Mouse (Mus musculus) left cerebral cortex, adult 9 months (tissue): ENCODE measurements around the gene Olfr877.
A peak's percentile ranks its signal among the peaks of the same experiment; 100 is the strongest.

ENCODE experiments used
- DNase-seq, 2 experiments: peaks; one replicate each; pipeline ENCODE4 v3.0.0; 2022; ENCODE audit warnings: low spot score in 2 of 2

Olfr877 gene

DNA sequence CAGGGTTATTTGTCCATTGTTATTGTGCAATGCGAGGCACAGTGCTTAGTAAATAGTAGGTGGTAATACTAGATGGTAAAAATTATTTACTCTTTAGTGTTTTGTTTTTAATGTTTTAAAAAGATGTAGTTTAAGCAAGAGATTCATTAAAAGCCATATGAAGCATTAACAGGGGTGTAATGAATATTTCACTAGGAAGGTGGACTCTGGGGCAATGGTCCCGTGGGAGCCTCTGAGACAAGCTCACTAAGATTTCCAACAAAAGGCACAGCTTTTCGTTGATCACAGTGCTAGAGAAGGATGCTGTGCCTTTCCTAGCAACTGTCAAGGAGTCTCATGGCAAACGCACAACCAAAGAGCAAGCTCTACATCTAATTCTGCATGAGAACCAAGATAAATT, at the start of gene Olfr877:
Gene Olfr877 (plus strand): TSS at position 301 of the 400 bp plus-strand sequence.
- DNase-seq = no peak

DNA sequence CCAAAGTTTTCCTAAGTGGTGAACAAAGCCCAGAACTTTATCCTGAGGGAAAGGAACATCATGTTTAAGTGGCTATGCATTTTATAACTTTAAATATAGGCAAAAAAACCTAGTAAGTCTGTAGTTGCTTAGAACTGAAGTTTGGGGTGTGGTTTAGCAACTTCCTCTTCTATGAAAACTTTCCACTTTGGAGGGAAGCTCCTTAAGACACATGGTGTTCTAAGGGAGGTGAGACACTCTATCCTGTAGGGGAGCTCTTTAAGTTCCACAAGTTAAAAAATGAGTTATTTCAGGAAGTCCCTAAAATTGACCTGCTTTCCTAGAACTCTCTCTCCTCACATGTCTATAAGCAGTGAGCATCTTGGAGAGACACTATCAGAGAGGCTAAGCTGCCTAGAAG, 46.8 kb upstream of the Olfr877 start:
- DNase-seq = no peak

DNA sequence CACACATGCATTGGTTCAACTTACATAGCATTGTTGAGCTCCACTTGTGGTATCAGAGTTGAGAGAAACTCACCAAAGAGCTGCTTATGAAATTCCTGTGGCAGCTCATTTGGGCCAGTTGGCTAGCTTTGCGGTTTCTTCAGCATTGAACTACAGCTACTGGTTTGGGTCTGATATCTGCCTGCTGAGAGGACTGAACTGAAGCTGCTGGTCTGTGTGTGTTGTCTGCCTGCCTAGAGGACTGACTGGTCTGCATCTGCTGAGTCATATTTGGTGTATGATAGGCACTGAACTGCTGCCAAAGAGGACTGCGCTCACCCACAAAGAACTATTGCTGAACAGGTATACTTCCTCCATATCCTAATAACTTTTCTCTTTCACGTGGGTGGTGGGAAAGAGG, 45.6 kb upstream of the Olfr877 start:
- no peak for DNase-seq

DNA sequence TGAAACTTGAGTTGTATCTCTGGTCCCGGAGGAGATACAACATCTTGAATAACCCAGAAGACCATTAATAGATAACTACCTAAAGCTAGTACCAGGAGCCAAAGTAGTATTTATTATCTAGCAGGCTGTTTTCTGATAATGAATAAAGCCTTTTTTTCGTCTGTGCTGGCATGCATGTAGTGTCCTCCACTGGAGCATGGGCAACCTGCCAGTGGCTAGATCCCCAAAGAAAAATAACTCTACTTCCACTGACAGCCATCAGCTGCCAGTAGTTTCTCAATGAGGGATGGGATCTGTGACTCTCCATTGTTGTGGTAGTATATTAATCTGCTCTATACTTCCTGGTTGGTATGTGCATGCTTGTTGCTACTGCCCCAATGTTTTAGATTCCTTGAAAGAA, 45.1 kb upstream of the Olfr877 start:
- DNase-seq = no peak

DNA sequence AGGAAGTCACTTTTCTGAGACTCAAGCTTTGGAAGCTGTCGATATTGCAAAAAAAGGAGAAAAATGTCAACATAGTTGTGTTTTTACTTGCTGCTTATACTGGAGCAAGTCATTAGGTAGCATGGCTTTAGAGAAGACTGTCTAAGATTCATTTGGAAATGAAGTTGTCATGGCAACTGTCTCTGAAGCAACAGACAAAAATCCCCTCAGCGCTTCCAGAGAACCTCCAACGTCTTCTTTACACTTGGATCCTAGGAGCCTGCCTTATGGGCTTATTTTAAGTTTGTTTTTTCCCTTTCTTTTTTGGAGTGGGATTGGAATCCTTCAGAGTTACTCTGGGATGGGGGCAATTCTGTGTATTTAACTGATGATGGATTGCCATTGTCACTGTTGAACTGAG, 39.4 kb upstream of the Olfr877 start:
- DNase-seq = peak; percentile 51 to 59

DNA sequence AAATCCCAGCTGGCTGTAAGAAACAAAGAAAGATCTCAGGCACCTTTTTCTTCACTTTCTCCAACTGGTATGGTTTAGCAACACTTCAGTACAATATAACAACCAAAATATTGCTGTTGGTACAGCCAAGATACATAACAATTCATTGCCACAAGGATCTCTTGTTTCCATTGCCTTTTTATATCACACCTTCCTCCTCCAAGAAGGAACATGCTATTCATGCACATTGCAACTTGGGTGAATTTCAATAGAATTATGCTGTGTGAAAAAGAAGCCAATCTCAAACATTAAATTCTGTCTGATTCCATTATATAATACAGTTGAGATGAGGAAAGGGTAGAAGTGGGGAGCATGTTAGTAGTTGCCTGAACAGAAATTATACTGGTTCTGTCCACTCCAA, 24.2 kb upstream of the Olfr877 start:
- peak in 1 of 2 experiments; percentile 44 for DNase-seq

DNA sequence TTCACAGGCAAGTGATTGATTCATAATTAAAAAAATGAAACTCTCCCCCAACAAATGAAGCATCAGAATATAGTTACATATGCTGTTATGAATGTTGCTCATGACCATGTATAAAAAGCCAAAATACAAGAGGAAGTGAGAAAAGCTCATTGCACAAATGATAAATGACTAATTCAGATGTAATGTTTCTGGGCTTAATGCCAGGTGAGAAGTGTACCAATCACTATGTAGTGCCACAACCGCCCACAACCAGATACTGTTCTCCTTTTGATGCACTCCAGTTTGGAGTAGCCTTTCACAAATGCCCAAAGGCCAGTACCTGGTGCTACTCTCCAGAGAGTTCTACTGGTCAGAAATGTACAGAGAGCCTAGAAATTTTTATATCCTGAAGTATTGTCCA, 20.7 kb upstream of the Olfr877 start:
- no peak for DNase-seq

DNA sequence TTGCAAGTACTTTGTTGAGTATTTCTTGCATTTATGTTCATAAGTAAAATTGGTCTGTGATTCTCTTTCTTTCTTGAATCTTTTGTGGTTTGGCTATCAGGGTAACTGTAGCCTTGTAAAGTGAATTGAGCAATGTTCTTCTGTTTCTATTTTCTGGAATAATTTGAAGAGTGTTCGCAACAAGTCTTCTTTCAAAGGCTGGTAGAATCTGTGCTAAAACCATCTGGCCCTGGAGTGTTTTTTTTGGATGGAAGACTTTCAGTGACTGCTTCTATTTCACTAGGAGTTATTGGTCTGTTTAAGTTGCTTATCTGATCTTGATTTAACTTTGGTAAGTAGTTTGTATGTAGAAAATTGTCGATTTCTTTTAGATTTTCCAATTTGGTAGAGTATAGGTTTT, 4.8 kb upstream of the Olfr877 start:
- no peak for DNase-seq

DNA sequence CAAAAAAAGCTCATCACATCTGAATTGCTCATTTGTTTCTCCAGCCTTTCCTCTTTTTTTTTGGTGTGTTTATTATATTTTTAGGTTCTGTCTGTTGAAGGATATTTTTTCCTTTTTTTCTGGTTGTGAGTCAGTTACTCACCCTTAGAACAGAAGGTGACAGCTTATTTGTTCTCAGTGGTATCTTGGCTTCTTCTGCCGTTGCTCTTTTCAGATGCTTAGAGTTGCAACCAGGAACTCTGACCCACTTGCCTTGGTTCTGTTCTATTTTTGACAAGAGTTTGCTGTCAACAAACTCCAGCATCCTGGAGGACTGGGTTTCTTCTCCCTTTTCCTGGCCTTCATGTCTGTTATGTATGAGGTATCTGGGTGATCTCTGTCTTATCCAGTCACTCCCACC, 9.3 kb downstream of the Olfr877 start:
- peak in 1 of 2 experiments; percentile 23 for DNase-seq

DNA sequence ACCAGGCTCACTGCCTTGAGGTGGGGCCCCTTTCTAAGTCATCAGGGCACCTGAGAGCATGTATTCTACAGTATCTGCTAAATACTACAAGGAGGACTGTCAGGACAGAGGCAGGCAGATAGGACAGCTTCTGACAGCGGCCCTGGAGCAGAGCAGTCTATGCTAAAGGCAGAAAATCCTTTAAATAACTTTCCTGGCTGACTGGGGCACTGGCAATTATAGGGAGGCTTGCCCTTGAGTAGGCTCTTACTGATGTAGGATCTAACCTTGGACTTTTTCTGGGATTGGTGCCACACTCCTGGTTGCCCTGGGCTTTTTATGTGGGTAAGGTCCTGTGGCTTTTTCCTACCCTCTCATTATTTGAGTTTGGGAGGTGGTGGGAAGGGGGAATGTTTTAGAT, 16.2 kb downstream of the Olfr877 start:
- no peak for DNase-seq

DNA sequence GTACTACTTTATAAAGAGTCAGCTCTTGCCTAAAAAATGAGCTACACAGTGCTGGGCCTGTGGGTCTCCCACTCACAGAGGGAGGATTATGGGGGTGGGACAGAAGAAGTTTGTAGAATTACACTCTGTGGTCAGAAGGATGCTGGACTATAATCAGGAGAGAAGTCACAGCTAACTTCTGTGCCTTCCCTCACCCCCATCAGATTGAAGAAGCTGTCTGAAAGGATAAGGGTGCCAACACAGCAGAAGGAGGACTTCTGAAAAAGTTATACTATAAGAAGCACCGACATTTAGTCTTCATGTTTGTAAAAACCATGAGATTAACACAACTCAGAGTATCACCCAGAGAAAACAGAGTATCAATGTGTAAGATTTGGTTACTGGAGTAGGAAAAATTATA, 17.0 kb downstream of the Olfr877 start:
- DNase-seq = no peak

DNA sequence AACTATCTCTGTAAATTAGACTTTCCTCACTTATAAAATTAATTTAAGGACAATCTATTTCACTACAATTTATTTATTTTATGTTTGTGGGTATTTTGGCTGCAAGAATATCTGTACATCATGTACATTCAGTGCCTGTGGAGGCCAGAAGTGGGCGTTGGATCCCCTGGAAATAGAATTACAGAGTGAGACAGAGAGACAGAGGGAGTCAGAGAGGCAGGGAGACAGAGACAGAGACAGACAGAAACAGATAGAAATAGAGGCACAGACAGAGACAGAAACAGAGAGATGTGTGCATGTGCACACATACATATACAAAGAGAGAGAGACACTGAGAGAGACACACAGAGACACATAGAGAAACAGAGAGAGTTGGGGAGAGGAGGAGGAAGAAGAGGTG, 17.5 kb downstream of the Olfr877 start:
- DNase-seq = peak in 1 of 2 experiments; percentile 16

DNA sequence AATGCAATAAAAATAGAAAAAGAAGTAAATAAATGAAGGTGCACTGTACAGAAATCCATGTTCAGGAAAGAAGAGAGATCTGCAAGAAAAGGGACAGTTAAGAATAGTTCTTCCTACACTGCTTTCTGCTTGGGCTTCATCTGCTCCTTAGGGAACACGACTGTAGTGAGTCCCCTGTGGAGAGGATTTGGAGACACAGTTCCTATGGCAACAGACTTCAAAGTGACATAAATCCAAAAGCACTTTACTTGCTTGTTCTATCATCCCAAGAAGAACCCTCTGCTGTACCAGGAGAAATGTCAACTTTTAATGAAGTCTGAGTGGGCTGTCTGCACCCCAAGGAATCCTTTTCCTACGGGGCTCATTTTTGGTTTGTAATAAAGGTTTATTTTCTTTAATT, 36.9 kb downstream of the Olfr877 start:
- DNase-seq = peak; percentile 25 to 58

DNA sequence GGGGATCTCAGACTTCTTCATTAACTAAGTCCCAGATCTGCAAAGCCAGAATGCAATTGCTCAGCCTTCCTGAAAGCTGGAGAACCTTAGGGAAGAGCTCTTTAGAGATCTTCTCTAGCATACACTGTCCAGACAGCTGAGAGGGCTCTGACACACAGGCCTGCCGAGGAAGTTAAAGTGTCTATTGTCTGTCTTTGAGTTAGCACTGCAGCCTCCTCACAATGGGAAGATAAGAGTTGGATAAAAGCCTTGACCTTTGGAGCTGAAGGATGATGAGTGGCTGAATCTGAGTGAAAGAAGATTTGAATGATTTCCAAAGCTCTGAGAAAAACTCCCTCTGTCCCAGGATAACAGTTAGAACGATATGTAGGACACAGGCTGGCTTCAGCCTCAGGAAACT, 42.6 kb downstream of the Olfr877 start, which contains the start of gene Olfr145:
Gene Olfr145 (plus strand): TSS at position 64 of the 400 bp plus-strand sequence.
- no peak for DNase-seq

DNA sequence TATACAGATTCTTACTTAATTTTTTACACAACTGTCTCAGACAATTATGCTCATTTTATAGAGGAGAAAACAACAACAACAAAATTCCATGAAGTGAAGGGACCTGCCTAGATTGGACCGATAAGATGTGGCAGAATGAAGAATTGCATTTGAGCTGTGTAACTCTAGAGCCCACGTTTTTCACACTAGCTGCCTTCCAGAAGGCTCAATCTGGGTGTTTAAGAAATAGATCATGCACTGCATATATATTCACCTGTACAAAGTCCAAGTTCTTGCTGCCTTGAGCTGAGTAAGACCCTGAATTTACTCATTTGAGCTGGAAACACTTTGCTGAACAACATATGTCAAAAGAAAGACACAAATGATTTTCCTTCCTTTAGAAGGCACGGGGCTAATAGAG, 51.5 kb downstream of the Olfr877 start:
- peak; percentile 16 to 39 for DNase-seq
